Mouse (Mus musculus) hindbrain, embryonic 10.5 days (tissue): Measurements from ENCODE around the gene 1700029P11Rik. TPM values are rescaled to one million over a fixed set of nuclear protein-coding genes. Genes with fewer than 3 reads are reported as not detected.
A peak's percentile ranks its signal among the peaks of the same experiment; 100 is the strongest.

ENCODE experiments used
- DNase-seq: peaks from one replicate; pipeline ENCODE4 v3.0.0-alpha.2; 2017; ENCODE audit warnings: low spot score
- H3K27ac ChIP-seq: fragments of 300-500 bp; sonication (generic); 2 replicates; pipeline ENCODE4 v1.5.1; 2016; ENCODE audit warnings: mild to moderate bottlenecking, moderate library complexity
- H3K27me3 ChIP-seq: fragments of 300-500 bp; sonication (generic); 2 replicates; pipeline ENCODE4 v1.6.1; 2016; ENCODE audit warnings: mild to moderate bottlenecking; ENCODE audit not compliant: poor library complexity, insufficient read depth, severe bottlenecking
- H3K36me3 ChIP-seq: fragments of 300-500 bp; sonication (generic); 2 replicates; pipeline ENCODE4 v1.6.1; 2016; ENCODE audit warnings: mild to moderate bottlenecking, moderate library complexity
- H3K4me1 ChIP-seq: fragments of 300-500 bp; sonication (generic); replicated peaks from 2 replicates; pipeline ENCODE4 v1.6.1; 2016; ENCODE audit warnings: mild to moderate bottlenecking
- H3K4me3 ChIP-seq: fragments of 300-500 bp; sonication (generic); 2 replicates; pipeline ENCODE4 v1.5.1; 2016; ENCODE audit warnings: mild to moderate bottlenecking, moderate library complexity
- H3K9me3 ChIP-seq: fragments of 300-500 bp; sonication (generic); 2 replicates; pipeline ENCODE4 v1.6.1; 2016; ENCODE audit warnings: mild to moderate bottlenecking, moderate library complexity
- WGBS: fragments of 180-500 bp; shearing (Covaris S2); methylation state at CpG from one replicate; pipeline ENCODE4 v1.1.7; 2016; 5-methylcytosine and 5-hydroxymethylcytosine counted together
- polyA plus RNA-seq: library from polyadenylated mRNA; unstranded; fragments of >200 nt; fragmentation: Nextera tagmentation; extraction: Ambion mirVana; gene quantifications from 2 replicates; pipeline ENCODE4 v1.2.1, GENCODE M21; 2016

Gene 1700029P11Rik
- polyA plus RNA-seq, 1 experiment from 2014 or later: not detected

GRCm38 (mm10) chr15:81949076-81949475 lies 31.3 kb upstream of the 1700029P11Rik start:
- Histone ChIP-seq H3K36me3 (peaks cover 40% of the 10 kb centered on the region), H3K27me3 (no peaks in the 10 kb centered on the region), H3K9me3 (no peaks in the 10 kb centered on the region), H3K27ac (peak overlapping the region; percentile 62), H3K4me3 (no peak overlapping the region), H3K4me1 (peaks cover 12% of the 10 kb centered on the region)
- DNase-seq: no peak
- WGBS: 87% methylated on average over 10 of the region's 10 CpGs

- Histone ChIP-seq H3K27ac (peak overlapping the region; percentile 62; the same call in 1 of the 2 replicates), H3K4me3 (no peak overlapping the region), H3K27me3 (no peaks in the 10 kb centered on the region), H3K9me3 (no peaks in the 10 kb centered on the region), H3K4me1 (peaks cover 12% of the 10 kb centered on the region), H3K36me3 (peaks cover 46% of the 10 kb centered on the region)
- WGBS: 71% methylated on average over 11 of the region's 11 CpGs
- no peak for DNase-seq
Measured at GRCm38 (mm10) chr15:81949476-81950131, 30.7 kb upstream of the 1700029P11Rik start.

DNA sequence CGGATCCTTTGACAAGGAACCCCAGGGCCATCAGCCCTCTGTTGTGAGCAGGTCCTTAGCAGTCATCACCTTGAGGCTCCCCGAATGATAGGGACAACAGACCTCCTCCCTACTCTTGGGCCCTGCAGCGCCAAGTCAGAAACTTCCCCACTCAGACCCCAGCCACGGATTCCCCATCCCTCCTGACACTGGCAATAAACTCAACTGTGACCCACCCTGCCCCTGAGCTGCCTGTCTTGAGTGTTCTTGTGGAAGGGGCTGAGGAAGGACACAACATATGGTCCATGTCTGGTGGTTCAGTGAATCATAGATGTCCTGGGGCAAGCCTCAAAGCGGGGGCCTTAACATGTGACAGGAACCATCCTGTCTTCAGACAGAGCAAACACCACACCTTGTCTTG lies 29.6 kb upstream of the 1700029P11Rik start:
- no peak for DNase-seq
- Histone ChIP-seq H3K27ac (no peak overlapping the region), H3K9me3 (no peaks in the 10 kb centered on the region), H3K36me3 (peaks cover 57% of the 10 kb centered on the region), H3K4me1 (peaks cover 12% of the 10 kb centered on the region), H3K4me3 (no peak overlapping the region), H3K27me3 (no peaks in the 10 kb centered on the region)
- 92% methylated on average over 5 of the region's 5 CpGs for WGBS

DNA sequence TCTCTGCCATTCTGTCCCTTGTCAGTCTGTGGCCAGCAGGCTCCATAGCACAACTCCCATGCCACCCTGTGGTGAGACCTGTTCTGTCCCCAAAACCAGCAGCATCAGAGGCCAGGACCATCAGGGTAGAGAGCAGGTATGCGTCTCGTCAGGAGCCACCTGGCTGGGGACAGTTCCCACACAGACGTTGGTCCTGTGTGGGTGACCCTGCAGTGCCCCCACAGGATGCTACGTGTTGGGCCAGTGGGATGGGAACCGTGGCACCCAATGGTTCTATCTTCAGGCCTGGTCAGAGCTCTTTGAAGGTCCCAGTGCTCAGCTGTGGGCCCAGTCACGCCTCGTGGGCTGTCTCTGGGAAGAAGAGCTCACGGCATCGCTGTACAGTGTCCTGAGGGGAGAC lies 29.2 kb upstream of the 1700029P11Rik start:
- Histone ChIP-seq H3K4me3 (no peak overlapping the region), H3K9me3 (no peaks in the 10 kb centered on the region), H3K27me3 (no peaks in the 10 kb centered on the region), H3K36me3 (peaks cover 59% of the 10 kb centered on the region), H3K27ac (no peak overlapping the region), H3K4me1 (peaks cover 12% of the 10 kb centered on the region)
- 93% methylated on average over 9 of the region's 9 CpGs for WGBS
- DNase-seq: no peak

DNA sequence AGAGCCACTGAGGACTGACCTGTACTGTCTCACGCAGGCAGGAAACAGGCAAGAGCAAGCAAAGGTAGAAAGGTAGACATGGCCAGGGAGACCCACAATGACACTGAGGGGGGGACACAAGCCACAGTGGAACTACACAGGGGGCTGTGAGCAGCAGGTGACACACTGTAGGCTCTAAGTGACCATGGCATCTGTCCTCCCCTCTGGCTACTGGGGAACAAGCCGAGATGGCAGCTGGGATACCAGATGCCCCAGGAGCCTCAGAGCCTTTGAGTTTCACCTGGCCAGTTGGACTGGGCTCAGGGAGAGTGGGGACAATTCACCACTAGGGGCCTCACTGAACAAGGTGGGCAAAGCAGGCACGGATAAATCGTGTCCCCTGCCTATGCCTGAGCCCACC lies 28.0 kb upstream of the 1700029P11Rik start:
- no peak overlapping the region for H3K27ac ChIP-seq
- H3K9me3 ChIP-seq: no peaks in the 10 kb centered on the region
- DNase-seq: no peak
- no peak overlapping the region for H3K4me3 ChIP-seq
- peaks cover 12% of the 10 kb centered on the region for H3K4me1 ChIP-seq
- no peaks in the 10 kb centered on the region for H3K27me3 ChIP-seq
- 79% methylated on average over 4 of the region's 4 CpGs for WGBS
- peaks cover 59% of the 10 kb centered on the region for H3K36me3 ChIP-seq

DNA sequence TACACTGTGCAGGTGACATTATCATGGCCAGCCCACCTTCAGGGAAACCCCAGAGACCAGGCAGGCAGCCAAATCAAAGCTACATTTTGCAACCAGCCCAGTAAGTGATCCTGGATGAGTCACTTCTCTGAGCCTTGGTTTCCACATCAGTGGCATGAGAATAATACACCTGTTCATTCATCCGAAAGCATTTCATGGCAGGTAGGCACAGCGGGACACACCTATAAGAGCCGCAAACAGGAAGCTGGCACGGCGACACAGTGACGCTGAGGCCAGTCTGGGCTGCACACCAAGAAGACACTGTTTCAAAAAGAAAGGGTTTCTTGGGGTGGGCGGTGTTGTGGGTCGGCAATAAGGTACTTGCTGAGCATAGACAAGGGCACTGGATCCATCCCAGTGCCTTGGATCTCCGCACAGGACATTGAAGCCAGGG lies 26.2 kb upstream of the 1700029P11Rik start:
- no peak overlapping the region for H3K27ac ChIP-seq
- no peaks in the 10 kb centered on the region for H3K27me3 ChIP-seq
- H3K4me3 ChIP-seq: no peak overlapping the region
- H3K36me3 ChIP-seq: peaks cover 58% of the 10 kb centered on the region
- no peaks in the 10 kb centered on the region for H3K9me3 ChIP-seq
- WGBS: 96% methylated on average over 9 of the region's 9 CpGs
- no peaks in the 10 kb centered on the region; the same call in 1 of the 2 replicates for H3K4me1 ChIP-seq
- no peak for DNase-seq

GRCm38 (mm10) chr15:81954716-81955115 lies 25.6 kb upstream of the 1700029P11Rik start:
- DNase-seq: no peak
- Histone ChIP-seq H3K27me3 (no peaks in the 10 kb centered on the region), H3K4me3 (no peak overlapping the region), H3K4me1 (peaks cover 3% of the 10 kb centered on the region; the same call in 1 of the 2 replicates), H3K36me3 (peaks cover 54% of the 10 kb centered on the region), H3K27ac (no peak overlapping the region), H3K9me3 (no peaks in the 10 kb centered on the region)
- 95% methylated on average over 6 of the region's 6 CpGs for WGBS

GRCm38 (mm10) chr15:81955414-81955813 lies 24.9 kb upstream of the 1700029P11Rik start:
- no peak overlapping the region for H3K27ac ChIP-seq
- peaks cover 10% of the 10 kb centered on the region for H3K4me1 ChIP-seq
- no peak overlapping the region for H3K4me3 ChIP-seq
- no peak for DNase-seq
- 94% methylated on average over 15 of the region's 15 CpGs for WGBS
- H3K9me3 ChIP-seq: no peaks in the 10 kb centered on the region
- peaks cover 52% of the 10 kb centered on the region for H3K36me3 ChIP-seq
- no peaks in the 10 kb centered on the region for H3K27me3 ChIP-seq

GRCm38 (mm10) chr15:81956457-81956856 lies 23.9 kb upstream of the 1700029P11Rik start:
- peaks cover 42% of the 10 kb centered on the region for H3K36me3 ChIP-seq
- H3K27ac ChIP-seq: no peak overlapping the region
- H3K4me1 ChIP-seq: peaks cover 20% of the 10 kb centered on the region
- DNase-seq: peak; percentile 53
- no peak overlapping the region for H3K4me3 ChIP-seq
- no peaks in the 10 kb centered on the region for H3K27me3 ChIP-seq
- H3K9me3 ChIP-seq: no peaks in the 10 kb centered on the region
- 53% methylated on average over 8 of the region's 8 CpGs for WGBS

- no peak for DNase-seq
- Histone ChIP-seq H3K36me3 (peaks cover 32% of the 10 kb centered on the region), H3K27me3 (no peaks in the 10 kb centered on the region), H3K27ac (no peak overlapping the region), H3K4me1 (peaks cover 22% of the 10 kb centered on the region), H3K4me3 (no peak overlapping the region), H3K9me3 (no peaks in the 10 kb centered on the region)
- 91% methylated on average over 11 of the region's 11 CpGs for WGBS
Measured at GRCm38 (mm10) chr15:81957598-81957997, 22.7 kb upstream of the 1700029P11Rik start.

DNA sequence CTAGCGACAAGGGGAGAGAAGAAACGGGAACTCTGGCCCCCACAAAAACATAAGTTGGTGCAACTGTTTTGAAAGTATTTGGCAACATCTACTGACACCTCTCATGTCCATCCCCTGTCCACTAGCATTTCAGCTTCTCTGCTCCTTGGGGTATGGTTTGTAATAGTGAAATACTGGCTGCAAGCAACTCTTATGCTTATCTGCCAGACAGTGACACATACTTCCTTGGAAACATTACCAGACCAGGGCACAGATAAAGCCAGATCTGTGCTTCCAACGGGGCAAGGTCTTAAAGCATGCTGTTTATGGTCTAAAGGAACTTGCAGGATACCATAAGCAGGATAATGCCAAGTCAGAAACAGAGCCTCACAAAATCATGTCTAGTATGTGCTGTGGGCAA lies 21.4 kb upstream of the 1700029P11Rik start:
- Histone ChIP-seq H3K36me3 (peaks cover 26% of the 10 kb centered on the region), H3K27me3 (no peaks in the 10 kb centered on the region), H3K4me3 (no peak overlapping the region), H3K4me1 (peaks cover 22% of the 10 kb centered on the region), H3K9me3 (no peaks in the 10 kb centered on the region), H3K27ac (no peak overlapping the region)
- no peak for DNase-seq
- 93% methylated on average over 3 of the region's 3 CpGs for WGBS

GRCm38 (mm10) chr15:81960171-81961077 lies 19.9 kb upstream of the 1700029P11Rik start, which contains the start of gene Pmm1:
Gene Pmm1 (minus strand): TSS chr15:81960930.
- H3K36me3 ChIP-seq: peaks cover 11% of the 10 kb centered on the region; the same call in 1 of the 2 replicates
- DNase-seq: peak; percentile 99
- H3K4me1 ChIP-seq: peaks cover 24% of the 10 kb centered on the region
- no peaks in the 10 kb centered on the region for H3K27me3 ChIP-seq
- no peaks in the 10 kb centered on the region for H3K9me3 ChIP-seq
- peak within 1 kb of the TSS; percentile 92 for H3K27ac ChIP-seq
- H3K4me3 ChIP-seq: peak within 1 kb of the TSS; percentile 73
- under 1% methylated on average over 77 of the region's 77 CpGs for WGBS

DNA sequence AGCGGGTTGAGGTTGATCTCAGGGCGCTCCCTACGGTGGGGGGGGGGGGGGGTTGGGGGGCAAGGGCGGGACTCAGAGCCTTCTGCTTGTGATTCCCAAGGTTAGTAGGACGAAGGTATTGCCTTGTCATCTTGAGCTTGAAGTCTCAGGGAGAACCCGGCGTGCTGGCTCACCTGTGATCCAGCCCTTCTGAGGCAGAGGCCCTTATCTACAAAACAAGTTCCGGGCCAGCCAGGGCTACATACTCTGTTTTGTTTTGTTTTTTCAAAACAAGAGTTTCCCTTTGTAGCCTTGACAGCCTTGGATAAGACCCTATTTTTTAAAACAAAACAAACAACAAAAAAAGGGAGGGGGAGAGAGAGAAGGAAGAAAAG lies 19.3 kb upstream of the 1700029P11Rik start:
- no peak for DNase-seq
- peaks cover 24% of the 10 kb centered on the region for H3K4me1 ChIP-seq
- peak overlapping the region; percentile 92 for H3K27ac ChIP-seq
- no peaks in the 10 kb centered on the region for H3K27me3 ChIP-seq
- H3K36me3 ChIP-seq: 0 out of 2 replicates have a peak, but pooled peaks cover 6% of the 10 kb centered on the region
- WGBS: 4% methylated on average over 8 of the region's 8 CpGs
- no peaks in the 10 kb centered on the region for H3K9me3 ChIP-seq
- peak overlapping the region; percentile 73 for H3K4me3 ChIP-seq
